Mouse (Mus musculus) heart, adult 2 months (tissue): ENCODE results near the gene Slc25a25.

ENCODE experiments used
- CTCF ChIP-seq: fragments of 200-600 bp; IDR thresholded peaks from 2 replicates; pipeline ENCODE4 v1.8.1; 2022; ENCODE audit warnings: antibody characterized with exemption, mild to moderate bottlenecking, moderate library complexity
- EP300 ChIP-seq: fragments of 200-500 bp; IDR thresholded peaks from 2 replicates; pipeline ENCODE4 v1.6.1; 2011; ENCODE audit warnings: low read depth, low read length, control low read depth; ENCODE audit not compliant: insufficient read depth
- POLR2A ChIP-seq: fragments of 200-500 bp; IDR thresholded peaks from 2 replicates; pipeline ENCODE4 v1.6.1; 2011; ENCODE audit warnings: mild to moderate bottlenecking, low read depth, low read length, control low read depth; ENCODE audit not compliant: insufficient read depth

GRCm38 (mm10) chr2:32485751-32486150, 34.5 kb upstream of the Slc25a25 start:
- TF ChIP-seq POLR2A (no peak), CTCF (no peak), EP300 (no peak)
